Mouse (Mus musculus) heart, postnatal 0 days (tissue): Measurements from ENCODE around the gene Ifna11. TPM values are rescaled to one million over a fixed set of nuclear protein-coding genes. Genes with fewer than 3 reads are reported as not detected.

Experiments used
- ATAC-seq: fragments of 200-750 bp; cut with Nextera tagmentation; 2 replicates; pipeline ENCODE4 v1.8.0; 2017; ENCODE audit warnings: low read depth, moderate number of reproducible peaks, moderate library complexity; ENCODE audit not compliant: insufficient read depth
- DNase-seq: peaks from one replicate; pipeline ENCODE4 v3.0.0-alpha.2; 2016; ENCODE audit warnings: low spot score
- H3K27ac ChIP-seq: fragments of 300-500 bp; sonication (generic); 2 replicates; pipeline ENCODE4 v1.5.1; 2014; ENCODE audit warnings: low read depth, mild to moderate bottlenecking
- H3K27me3 ChIP-seq: fragments of 300-500 bp; sonication (generic); 2 replicates; pipeline ENCODE4 v1.6.1; 2014; ENCODE audit warnings: low read length, mixed read lengths; ENCODE audit not compliant: control insufficient read depth, insufficient read depth
- H3K36me3 ChIP-seq: fragments of 300-500 bp; sonication (generic); replicated peaks from 2 replicates; pipeline ENCODE4 v1.6.1; 2014; ENCODE audit warnings: low read length, mixed read lengths; ENCODE audit not compliant: control insufficient read depth, insufficient read depth
- H3K4me1 ChIP-seq: fragments of 300-500 bp; sonication (generic); 2 replicates; pipeline ENCODE4 v1.6.1; 2014; ENCODE audit warnings: antibody characterized with exemption; ENCODE audit not compliant: control insufficient read depth, insufficient read depth
- H3K4me2 ChIP-seq: fragments of 300-500 bp; sonication (generic); 2 replicates; pipeline ENCODE4 v1.6.1; 2014; ENCODE audit warnings: low read depth, mild to moderate bottlenecking, low read length, moderate library complexity
- H3K4me3 ChIP-seq: fragments of 300-500 bp; sonication (generic); 2 replicates; pipeline ENCODE4 v1.5.1; 2014; ENCODE audit warnings: low read depth, low read length
- H3K9ac ChIP-seq: fragments of 300-500 bp; sonication (generic); replicated peaks from 2 replicates; pipeline ENCODE4 v1.6.1; 2014; ENCODE audit warnings: low read depth, low read length, mixed read lengths
- H3K9me3 ChIP-seq: fragments of 300-500 bp; sonication (generic); replicated peaks from 2 replicates; pipeline ENCODE4 v1.6.1; 2016; ENCODE audit warnings: low read length; ENCODE audit not compliant: control insufficient read depth
- CTCF ChIP-seq: IDR thresholded peaks from 2 replicates; pipeline ENCODE4 v1.5.1; 2016; ENCODE audit warnings: antibody characterized with exemption, control low read depth, low read depth
- EP300 ChIP-seq: IDR thresholded peaks from 2 replicates; pipeline ENCODE4 v1.6.1; 2016; ENCODE audit warnings: antibody characterized with exemption, low read depth
- WGBS: fragments of 180-500 bp; shearing (Covaris S2); extraction: QIAGEN DNeasy Blood & Tissue Kit; methylation state at CpG from one replicate; pipeline ENCODE4 v1.1.7; 2014; 5-methylcytosine and 5-hydroxymethylcytosine counted together
- polyA plus RNA-seq: library from polyadenylated mRNA; unstranded; fragments of >200 nt; fragmentation: Nextera tagmentation; extraction: Ambion mirVana; gene quantifications from 2 replicates; pipeline ENCODE4 v1.2.1, GENCODE M21; 2015
- total RNA-seq: library from RNA; depleted of rRNA; stranded (reverse); fragments of >200 nt; gene quantifications from 2 replicates; pipeline ENCODE4 v1.2.3, GENCODE M21; 2014; ENCODE audit warnings: low replicate concordance

Gene Ifna11
- total and polyA plus RNA-seq, 2 experiments from 2014 or later = not detected

GRCm38 (mm10) chr4:88838828-88839227 is 19.1 kb downstream of the Ifna11 start:
- DNase-seq = no peak
- Histone ChIP-seq H3K9ac (no peak overlapping the region), H3K4me1 (no peaks in the 10 kb centered on the region), H3K27ac (no peak overlapping the region), H3K27me3 (0 out of 2 replicates have a peak, but pooled peaks cover 3% of the 10 kb centered on the region), H3K4me3 (no peak overlapping the region), H3K9me3 (no peaks in the 10 kb centered on the region), H3K36me3 (no peaks in the 10 kb centered on the region), H3K4me2 (no peak overlapping the region)
- WGBS = 32% methylated on average over 3 of the region's 3 CpGs
- ATAC-seq = no peak
- TF ChIP-seq EP300 (no peak), CTCF (peak; percentile 35)

- no peak for ATAC-seq
- Histone ChIP-seq H3K36me3 (no peaks in the 10 kb centered on the region), H3K27me3 (0 out of 2 replicates have a peak, but pooled peaks cover 3% of the 10 kb centered on the region), H3K4me3 (no peak overlapping the region), H3K27ac (no peak overlapping the region), H3K9me3 (no peaks in the 10 kb centered on the region), H3K4me1 (no peaks in the 10 kb centered on the region), H3K9ac (no peak overlapping the region), H3K4me2 (no peak overlapping the region)
- no peak for TF ChIP-seq CTCF
- TF ChIP-seq EP300 = no peak
- no peak for DNase-seq
- 36% methylated on average over 3 of the region's 3 CpGs for WGBS
Measured at GRCm38 (mm10) chr4:88840058-88840457, 20.3 kb downstream of the Ifna11 start.

GRCm38 (mm10) chr4:88841438-88841911 is 21.7 kb downstream of the Ifna11 start, which contains the start of gene Ifna4:
Gene Ifna4, plus strand, starts transcription at chr4:88841861.
- TF ChIP-seq CTCF (no peak), EP300 (no peak)

GRCm38 (mm10) chr4:88845334-88845733 is 25.6 kb downstream of the Ifna11 start:
- H3K9ac ChIP-seq = no peak overlapping the region
- H3K9me3 ChIP-seq = no peaks in the 10 kb centered on the region
- H3K4me2 ChIP-seq = no peak overlapping the region
- WGBS = 48% methylated on average over 2 of the region's 2 CpGs
- 0 out of 2 replicates have a peak, but pooled peaks cover 3% of the 10 kb centered on the region for H3K27me3 ChIP-seq
- DNase-seq (no peak), ATAC-seq (no peak)
- H3K27ac ChIP-seq = no peak overlapping the region
- no peaks in the 10 kb centered on the region for H3K4me1 ChIP-seq
- no peaks in the 10 kb centered on the region for H3K36me3 ChIP-seq
- no peak overlapping the region for H3K4me3 ChIP-seq
- peak; percentile 24; the same call in 1 of the 2 replicates for TF ChIP-seq CTCF
- TF ChIP-seq EP300 = no peak

More at GRCm38 (mm10) chr4:88841438-88841911, 21.7 kb downstream of the Ifna11 start, which contains the start of gene Ifna4:
- H3K4me3 ChIP-seq = no peak within 1 kb of the TSS
- no peaks in the 10 kb centered on the region for H3K36me3 ChIP-seq
- no peak within 1 kb of the TSS for H3K9ac ChIP-seq
- H3K27ac ChIP-seq = no peak within 1 kb of the TSS
- ATAC-seq (no peak), DNase-seq (no peak)
- 52% methylated on average over 2 of the region's 2 CpGs for WGBS
- H3K27me3 ChIP-seq = 0 out of 2 replicates have a peak, but pooled peaks cover 3% of the 10 kb centered on the region
- no peaks in the 10 kb centered on the region for H3K9me3 ChIP-seq
- no peaks in the 10 kb centered on the region for H3K4me1 ChIP-seq
- no peak within 1 kb of the TSS for H3K4me2 ChIP-seq

- Histone ChIP-seq H3K9ac (no peak within 1 kb of the TSS), H3K4me2 (no peak within 1 kb of the TSS), H3K4me1 (no peaks in the 10 kb centered on the region), H3K27ac (no peak within 1 kb of the TSS), H3K36me3 (no peaks in the 10 kb centered on the region), H3K4me3 (no peak within 1 kb of the TSS), H3K9me3 (no peaks in the 10 kb centered on the region), H3K27me3 (no peaks in the 10 kb centered on the region)
- TF ChIP-seq EP300 (no peak), CTCF (no peak)
- WGBS = 64% methylated on average over 1 of the region's 1 CpGs
- ATAC-seq = no peak
- no peak for DNase-seq
Measured at GRCm38 (mm10) chr4:88849698-88850097, 29.9 kb downstream of the Ifna11 start, which contains the start of gene Ifna1. Gene Ifna1, plus strand, starts transcription at chr4:88850087.
